Mouse (Mus musculus) right cerebral cortex, adult 18-20 months (tissue): ENCODE measurements around the gene Mipep.
A peak's percentile ranks its signal among the peaks of the same experiment; 100 is the strongest.

Experiments used
- DNase-seq: peaks from one replicate; pipeline ENCODE4 v3.0.0; 2022; ENCODE audit warnings: mixed read lengths

Gene Mipep

DNA sequence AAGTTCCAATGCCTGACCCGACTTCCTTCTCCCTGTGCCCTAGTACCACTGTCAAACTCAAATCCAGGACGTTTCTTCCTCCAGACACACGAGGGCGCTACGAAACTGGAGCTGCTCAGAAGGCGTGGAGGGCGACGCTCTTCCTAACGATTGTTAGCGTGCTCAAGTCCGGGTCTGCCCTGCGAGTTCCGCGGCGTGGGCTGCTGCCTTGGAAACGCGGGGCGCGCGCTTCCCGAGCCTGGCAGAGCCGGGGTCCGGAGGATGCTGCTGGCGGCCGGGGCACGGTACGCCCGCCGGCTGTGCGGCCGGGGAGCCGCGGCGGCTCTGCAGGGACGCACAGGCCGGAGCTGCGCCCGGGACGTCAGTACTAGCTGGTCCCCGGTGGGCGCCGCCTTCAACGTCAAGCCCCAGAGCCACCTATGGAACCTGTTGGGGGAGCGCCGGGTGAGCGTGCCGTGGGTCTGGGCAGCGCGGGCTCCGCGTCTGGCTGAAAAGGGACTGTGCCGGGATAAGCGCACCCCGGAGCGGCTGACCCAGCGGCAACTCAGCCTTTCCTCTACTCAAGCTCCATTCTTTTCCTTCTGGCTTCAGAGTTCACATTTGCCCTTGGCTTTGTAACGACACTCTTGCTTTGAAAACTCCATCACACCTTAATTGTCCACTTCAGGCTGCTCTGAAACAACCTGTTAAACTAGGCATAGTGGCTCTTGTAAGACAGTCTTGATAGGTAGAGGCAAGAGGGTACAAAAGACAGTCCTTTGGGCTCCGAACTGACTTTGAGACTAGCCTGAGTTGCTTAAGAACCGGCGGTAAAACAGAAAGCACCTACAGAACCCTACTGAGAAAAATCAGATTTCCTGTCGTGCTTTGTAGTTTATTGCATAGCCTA is at the start of gene Mipep:
Mipep (plus strand) TSS at position 147 of the 889 bp plus-strand sequence.
- peak; percentile 90 for DNase-seq

DNA sequence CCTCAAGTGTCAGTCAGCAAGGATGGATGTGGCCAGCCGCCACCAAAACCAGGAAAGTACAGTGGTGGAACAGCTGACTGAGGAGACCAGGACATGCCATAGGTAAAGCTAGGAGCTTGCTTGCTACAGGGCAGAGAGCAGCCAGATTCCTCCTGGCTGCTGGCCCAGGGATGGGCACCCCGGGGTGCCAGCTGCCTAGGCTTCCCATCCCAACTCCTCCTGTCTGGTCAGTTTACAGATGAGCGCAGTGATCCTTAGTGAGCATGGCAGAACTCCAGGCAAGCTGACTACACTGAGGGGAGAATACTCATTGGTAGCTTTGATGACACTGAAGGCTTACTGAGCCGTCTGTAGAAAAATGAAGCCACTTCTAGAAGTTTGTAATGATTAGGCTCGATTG is 49.2 kb upstream of the Mipep start:
- no peak for DNase-seq

DNA sequence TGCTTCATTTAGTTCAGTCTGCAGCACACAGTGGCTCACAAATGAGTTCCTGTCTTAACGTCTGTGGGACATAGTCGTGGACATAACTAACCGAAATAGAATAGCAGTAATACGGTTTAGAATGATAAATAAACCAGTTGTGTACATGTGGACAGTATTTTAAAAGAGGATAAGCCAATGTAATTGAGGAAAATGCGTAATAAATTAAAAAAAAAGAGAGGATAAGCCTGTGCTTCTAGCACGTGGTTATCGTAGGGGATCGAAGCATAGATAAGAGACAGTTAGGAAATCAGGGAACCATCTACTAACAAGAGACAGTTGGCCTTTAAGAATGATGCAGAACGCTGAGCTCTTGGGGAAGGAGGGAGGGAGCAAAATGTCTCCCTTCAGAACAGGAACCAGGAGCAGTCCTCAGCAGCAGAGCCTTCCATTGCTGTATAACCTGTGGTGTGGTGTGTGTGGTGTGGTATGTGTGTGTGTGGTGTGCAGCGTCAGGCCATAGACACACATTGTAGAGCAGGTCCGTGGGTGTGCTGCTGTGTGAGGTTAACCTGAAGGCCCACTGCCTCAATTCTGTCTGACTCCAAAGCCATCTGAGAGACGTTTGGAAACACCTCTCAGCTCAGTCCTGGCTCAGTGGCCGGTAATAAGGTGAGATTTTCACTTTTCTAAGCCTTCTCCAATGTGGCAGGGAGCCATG is 48.4 kb upstream of the Mipep start:
- no peak for DNase-seq

DNA sequence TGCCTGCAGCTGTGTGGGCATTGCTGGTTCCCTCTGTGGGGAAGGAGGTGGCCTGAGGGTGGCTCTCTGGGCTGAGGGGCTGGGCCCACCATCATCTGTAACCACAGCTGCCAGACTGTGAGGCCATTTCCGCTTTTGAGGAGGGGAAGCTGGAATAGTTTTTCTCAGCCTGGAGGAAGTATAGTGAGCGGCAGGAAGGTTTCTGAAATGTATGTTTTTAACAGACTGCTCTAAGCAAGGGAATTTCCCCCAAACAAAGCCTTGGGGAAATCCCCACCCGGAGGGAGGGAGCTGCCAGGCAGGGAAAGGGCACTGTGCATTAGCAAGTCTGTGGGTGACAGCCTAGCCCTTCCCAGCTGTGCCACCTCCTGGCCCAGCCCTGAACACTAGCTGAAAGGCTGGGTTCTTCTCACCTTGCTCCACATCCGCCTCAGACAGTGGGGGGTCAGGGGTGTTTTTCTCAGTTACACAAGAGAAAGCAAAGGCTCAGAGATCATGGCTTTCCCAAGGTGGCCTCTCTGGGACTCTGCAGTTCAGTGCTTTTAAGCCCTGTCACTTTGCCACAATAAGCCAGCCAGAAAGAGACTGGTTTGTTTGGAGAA is 47.7 kb upstream of the Mipep start:
- no peak for DNase-seq

DNA sequence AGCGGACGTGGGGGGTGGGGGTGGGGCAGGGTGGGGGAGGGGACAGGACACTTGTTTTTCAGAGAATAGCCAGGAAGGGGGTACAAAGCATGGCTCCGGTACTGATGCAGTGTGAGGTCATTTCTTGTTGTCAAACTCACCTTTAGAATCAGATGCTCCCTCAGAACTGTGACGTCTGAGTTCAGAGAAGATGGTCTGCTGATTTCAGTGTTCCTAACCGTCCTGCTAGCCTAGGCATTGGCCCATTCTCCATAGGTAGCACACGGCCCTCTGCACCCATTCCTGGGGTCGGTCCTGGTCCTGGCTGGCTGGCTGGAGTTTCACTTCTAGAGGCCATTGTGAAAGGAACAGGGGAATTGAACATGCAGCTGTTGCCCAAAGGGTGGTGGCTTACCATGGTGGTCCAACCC is 47.2 kb upstream of the Mipep start:
- DNase-seq = no peak

DNA sequence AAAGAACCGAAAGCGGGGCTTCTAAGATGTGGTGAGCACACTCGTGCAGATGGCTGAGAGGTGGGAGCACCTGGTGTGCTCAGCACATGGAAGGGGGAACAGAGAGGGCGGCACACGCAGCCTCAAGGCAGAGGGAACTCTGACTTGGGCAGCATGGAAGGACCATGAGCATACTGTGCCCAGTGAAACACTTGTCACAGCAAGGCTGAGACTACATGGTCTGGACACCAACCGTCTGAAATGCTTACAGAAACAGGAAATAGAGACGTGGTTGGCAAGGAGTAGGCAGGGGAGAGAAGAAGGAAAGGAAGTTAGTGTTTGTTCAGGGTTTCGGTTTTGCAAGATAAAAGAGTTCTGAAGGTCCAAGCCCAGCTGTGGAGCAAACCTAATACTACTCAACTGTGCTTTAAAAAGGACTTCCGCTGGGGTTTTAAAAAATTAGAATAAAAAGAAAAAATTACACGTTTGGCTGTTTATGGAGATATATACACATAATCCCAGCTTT is 45.9 kb upstream of the Mipep start:
- DNase-seq = no peak

DNA sequence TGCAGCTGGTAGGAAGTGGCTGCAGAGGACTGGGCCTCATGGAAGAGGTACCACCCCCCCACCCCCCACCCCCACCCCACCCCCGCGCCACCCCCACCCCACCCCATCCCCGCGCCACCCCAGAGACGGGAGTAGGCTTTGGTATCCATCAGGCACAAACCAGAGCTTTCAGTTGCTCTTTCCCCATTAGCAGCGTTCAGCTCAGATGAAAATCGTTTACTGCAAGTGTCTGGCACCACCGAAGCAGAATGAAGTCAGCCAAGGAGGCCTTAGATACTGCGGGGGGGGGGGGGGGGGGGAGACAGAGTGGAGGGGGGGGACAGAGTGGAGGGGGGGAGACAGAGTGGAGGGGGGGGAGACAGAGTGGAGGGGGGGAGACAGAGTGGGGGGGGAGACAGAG is 45.2 kb upstream of the Mipep start:
- no peak for DNase-seq

DNA sequence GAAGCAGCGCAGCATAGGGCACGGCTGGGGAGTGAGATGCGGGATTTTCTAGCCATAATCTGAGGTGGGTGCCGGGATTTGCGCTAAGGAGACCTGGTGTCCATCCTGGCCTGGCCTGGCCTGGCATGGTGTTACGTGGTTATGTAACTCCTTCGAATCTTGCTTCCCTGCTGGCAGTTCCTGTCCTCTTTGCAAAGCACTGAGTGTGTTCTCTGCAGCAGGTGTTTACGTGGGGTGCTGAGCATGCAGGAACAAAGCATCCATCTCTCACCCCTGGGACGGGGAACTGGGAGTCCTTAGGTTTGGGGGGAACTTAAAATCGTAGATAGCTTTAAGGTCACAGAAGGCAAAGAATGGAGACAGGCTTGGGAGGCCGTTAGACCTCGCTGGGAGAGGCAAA is 44.8 kb upstream of the Mipep start:
- no peak for DNase-seq

DNA sequence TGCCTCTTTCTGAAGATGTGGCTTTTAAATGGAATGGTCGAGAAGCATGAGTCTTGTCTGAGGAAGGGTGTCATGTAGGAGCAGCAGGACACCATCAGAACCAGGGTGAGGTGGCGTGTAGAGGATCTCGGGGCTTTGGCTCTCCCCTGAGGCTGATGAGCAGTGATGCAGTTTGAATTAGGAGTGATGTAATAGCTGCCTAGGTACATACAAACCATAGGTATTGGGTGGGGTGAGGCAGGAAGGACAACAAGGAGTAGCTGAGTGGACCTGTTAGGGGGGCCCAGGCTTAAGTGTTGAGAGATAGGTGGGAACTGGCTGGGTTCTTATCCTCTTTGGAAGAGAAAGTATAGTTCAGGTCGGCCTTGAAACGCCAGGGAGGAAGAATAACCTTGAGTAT is 43.9 kb upstream of the Mipep start:
- DNase-seq = no peak

DNA sequence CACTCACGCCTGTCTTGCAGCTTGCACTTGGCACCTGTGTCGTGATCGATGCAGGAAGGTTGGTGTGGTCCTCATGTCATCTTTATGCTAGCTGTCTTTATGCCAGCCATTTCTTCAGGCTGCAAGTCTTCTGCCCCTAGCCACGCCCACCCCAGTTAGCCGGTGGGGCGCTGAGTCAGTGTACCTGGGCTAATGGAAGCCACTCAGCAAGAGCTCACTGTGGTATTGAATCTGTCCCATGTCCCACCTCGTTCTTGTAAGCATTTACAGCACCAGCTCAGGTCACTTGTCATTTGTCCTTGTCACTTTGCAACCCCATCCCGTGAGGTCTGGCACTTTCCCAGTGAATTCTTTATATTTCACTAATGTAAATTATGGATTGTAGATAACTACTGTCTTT is 43.3 kb upstream of the Mipep start:
- no peak for DNase-seq

DNA sequence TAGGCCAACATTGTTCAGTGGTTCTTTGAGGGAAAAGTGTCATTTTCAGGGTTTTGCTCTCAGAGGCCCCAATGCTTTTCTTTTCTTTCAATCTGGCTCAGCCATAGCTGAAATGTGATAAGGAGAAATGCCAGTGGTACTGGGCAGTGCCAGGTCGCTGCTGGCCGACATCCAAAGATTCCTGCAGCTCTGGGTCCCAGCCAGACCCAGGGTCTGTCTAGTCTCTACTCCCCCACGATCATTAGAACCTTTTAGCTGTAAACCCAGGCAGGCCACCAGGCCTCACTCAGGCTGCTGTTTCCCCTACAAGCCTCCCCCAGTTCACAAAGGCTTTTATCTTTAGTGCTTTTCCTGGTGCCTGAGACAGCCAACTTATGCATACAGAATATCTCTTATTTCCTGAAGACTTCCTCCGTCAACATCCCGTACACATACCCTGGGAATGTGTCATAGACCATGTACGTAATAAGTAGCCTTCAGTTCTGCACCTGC is 42.8 kb upstream of the Mipep start:
- DNase-seq = no peak

DNA sequence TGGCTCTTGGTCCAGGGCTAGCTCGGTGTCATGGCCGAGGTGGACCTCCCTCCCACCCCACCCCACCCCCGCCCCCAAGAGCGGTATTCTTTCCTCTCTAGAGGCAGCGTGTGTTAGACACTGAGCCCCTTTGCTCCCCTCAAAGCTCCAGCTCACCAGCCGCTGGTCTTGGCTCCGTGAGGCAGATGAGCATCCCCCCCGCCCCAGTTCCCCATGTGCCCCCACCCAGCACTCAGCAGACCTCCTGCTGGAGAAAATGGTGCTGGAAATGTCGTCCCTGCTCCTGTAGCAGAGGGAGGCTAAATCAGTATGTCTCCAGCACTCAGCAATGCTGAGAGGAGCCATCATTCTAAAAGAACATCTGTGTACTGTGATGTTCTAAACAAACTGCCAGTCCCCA is 40.7 kb upstream of the Mipep start:
- no peak for DNase-seq

DNA sequence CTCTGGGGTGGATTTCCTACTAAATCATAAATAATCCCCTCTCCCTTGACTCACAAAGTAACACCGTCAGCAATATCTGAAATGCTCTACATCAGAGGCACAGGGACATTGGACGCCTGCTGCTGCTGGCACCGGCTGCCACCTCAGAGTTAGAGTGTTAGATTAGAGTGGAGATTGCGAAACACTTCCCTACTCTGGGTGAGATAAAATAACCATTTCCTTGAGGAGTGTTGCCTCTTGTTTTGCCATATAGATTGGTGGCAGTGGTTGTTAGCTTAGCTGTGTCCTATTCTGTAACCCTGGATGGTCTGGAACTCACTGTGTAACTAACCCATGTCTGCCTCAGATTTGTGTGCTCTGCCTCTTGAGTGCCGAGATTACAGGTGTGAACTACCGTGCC is 39.2 kb upstream of the Mipep start:
- DNase-seq = no peak

DNA sequence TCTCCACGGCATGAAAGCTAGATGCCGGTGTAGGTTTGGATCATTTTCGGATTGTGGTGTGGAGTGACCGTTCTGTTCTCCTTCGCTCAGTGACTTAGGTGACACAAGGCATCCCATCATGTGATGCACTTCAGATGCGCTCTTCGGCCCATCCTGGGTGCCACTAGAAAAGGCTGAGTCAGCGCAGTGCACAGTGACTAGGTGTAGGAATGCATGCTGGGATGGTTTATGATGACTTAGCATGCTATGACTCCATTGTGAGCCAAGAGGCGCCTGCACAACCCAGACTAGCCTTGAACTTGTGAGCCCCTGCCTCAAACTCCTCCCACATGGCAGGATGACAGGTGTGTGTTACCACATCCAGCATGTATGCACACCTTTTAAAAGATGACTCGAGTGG is 38.2 kb upstream of the Mipep start:
- DNase-seq = no peak

DNA sequence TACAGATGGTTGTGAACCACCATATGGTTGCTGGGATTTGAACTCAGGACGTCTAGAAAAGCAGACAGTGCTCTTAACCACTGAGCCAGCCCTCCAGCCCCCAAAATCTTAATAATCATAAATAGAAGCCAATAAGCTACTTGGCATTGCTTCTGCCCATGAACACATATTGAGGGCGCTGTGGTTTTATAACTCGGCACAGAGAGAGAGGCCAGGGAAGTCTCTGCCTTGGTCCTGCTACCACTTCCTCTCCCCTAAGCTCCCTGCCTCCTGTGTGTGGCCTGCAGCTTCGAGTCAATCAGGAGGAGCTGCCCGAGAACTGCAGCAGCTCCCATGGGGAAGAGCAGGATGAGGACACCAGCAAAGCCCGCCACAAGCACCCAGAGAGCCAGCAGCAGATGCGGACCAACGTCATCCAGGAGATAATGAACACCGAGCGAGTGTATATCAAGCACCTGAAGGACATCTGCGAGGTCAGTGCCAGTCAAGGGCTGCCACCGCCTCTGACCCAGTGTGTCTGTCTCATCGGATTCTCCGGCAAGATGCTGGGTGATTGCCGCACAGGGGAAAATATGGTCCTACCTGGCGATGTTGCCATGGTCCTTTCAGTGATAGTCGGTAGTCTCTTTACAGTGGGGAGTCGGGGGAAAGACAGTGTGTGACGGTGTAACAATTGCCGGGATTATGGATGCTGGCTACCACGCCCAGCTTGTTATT is 37.1 kb upstream of the Mipep start:
- no peak for DNase-seq

DNA sequence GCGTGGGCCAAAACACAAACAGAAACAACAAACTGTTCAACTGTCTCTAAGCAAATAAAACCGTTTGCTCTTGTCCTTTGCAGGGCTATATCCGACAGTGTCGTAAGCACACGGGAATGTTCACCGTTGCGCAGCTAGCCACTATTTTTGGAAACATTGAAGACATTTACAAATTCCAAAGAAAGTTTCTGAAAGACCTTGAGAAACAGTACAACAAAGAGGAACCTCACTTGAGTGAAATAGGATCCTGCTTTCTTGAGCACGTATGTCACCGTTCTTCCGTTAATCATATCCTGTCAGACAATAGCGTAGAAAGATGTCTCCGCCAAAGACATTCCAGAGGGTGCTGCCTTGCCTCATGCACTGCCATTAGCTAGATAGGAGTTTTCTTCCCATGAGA is 34.5 kb upstream of the Mipep start:
- no peak for DNase-seq

DNA sequence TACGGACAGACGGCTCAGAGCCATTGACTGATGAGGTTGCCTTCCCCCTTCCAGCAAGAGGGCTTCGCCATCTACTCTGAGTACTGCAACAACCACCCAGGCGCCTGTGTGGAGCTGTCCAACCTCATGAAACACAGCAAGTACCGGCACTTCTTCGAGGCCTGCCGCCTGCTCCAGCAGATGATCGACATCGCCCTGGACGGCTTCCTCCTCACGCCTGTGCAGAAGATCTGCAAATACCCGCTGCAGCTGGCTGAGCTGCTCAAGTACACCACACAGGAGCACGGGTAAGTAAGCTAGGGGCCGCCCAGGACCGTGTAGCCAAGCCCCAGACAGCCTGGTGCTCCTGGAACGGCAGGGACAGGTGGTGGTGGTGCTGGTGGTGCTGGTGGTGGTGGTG is 32.8 kb upstream of the Mipep start:
- no peak for DNase-seq

DNA sequence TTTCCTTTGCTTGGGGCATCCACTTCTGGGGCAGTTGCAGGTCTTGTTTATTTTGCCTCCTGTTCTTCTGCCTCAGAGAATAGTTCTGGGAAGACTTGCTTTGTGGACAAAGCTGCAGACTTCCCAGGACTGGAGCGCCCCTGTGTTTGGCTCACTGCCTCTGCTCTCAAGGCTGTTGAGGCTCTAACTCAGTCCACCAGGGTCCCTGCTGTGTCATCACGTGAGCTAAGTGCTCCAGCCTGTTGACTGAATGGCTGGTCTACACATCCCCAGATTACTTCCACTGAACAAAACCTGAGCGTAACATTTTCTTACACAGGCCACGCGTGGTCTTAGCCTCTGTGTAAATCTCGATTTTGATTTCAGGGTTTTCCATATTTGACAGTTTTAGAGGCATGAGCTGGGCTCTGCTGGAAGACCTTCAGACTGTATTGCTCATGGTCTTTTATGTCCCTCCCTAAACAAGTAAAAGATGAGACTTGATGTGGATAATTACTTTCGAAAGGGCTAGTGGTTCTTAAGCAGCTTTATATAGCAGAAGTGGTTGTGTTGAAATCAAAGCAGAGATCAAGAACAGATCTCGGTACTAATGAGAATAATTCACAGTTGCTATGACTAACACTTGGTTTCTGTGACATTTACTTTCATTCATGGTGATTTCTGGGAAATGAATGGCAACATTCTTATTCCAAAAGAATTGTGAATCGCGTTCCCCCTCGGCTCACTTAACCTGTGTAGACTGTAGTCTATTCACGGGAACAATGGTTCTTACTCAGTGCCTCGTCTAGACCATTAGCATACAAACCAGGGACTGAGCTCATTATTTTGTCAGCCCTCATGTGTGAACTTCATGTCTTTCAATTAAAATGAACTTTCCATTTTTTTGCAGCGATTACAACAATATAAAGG is 31.2 kb upstream of the Mipep start:
- no peak for DNase-seq

DNA sequence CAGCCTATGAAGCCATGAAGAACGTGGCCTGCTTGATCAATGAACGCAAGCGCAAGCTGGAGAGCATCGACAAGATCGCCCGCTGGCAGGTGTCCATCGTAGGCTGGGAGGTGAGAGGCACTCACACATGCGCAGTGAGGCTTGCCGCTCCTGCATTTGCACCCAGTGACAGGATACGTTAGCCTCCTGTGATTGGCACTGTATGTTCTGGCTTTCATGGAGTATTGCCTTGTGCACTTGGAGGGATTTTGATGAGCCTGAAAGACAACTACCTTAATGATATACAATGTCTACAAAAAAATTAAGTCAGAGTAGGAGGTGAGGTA is 30.6 kb upstream of the Mipep start:
- DNase-seq = no peak

DNA sequence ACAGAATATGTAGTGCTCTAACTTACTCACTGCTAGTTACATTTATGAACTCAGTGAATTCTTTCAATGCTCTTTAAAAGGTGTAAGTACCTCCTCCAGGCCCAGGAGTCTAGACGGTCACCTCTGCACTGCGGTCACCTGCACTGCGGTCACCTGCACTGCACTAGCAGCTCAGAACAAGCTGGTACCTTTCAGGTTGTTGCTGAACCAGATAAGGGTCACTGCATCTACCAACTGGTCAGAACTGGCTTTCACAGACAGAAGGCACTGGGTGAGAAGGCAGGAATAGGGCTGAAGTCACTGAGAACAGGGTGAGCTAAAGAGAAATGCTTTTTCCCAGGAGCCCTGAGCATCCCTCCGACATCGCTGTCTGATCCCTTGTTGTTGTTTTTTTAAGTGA is 29.7 kb upstream of the Mipep start:
- DNase-seq = no peak

DNA sequence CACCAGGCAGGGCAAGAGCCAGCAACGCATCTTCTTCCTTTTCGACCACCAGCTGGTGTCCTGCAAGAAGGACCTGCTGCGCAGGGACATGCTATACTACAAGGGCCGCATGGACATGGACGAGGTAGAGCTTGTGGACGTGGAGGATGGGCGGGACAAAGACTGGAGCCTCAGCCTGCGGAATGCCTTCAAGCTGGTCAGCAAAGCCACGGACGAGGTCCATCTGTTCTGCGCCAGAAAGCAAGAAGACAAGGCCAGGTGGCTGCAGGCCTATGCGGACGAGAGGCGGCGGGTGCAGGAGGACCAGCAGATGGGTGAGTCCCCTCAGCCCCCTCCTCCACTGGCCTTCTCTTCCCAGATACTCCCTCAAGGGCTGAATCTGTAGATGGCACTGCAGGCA is 28.1 kb upstream of the Mipep start:
- no peak for DNase-seq

DNA sequence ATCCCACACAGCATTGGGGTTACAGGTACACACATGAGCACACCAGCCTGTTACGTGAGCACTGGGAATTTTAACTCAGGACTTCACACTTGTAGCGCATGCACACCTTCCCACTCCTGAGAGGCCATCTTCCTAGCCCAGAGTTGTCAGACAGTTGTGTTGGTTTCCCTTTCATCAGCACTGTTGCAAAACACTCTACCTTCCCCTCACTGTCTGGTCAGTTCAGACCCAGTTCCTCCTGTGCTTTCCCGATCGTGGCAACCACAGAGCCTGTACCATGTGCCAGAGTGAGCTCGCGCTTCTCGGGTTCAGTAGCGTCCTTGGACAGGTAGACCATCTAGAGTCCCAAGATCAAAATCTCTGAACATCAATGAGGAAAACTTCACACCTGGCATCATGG is 27.1 kb upstream of the Mipep start:
- DNase-seq = no peak
